Mouse (Mus musculus) hindbrain, embryonic 12.5 days (tissue): ENCODE results near the gene Nap1l5. TPM values are rescaled to one million over a fixed set of nuclear protein-coding genes. Genes with fewer than 3 reads are reported as not detected.

ENCODE experiments used
- ATAC-seq: fragments of 200-750 bp; cut with Nextera tagmentation; 2 replicates; pipeline ENCODE4 v1.8.0; 2017; ENCODE audit warnings: moderate TSS enrichment; ENCODE audit not compliant: low FRiP score
- H3K27ac ChIP-seq: fragments of 300-500 bp; sonication (generic); 2 replicates; pipeline ENCODE4 v1.5.1; 2016; ENCODE audit warnings: mild to moderate bottlenecking
- H3K27me3 ChIP-seq: fragments of 300-500 bp; sonication (generic); 2 replicates; pipeline ENCODE4 v1.6.1; 2016; ENCODE audit warnings: mild to moderate bottlenecking
- H3K36me3 ChIP-seq: fragments of 300-500 bp; sonication (generic); 2 replicates; pipeline ENCODE4 v1.6.1; 2016; ENCODE audit warnings: mild to moderate bottlenecking
- H3K4me1 ChIP-seq: fragments of 300-500 bp; sonication (generic); 2 replicates; pipeline ENCODE4 v1.6.1; 2016
- H3K4me2 ChIP-seq: fragments of 300-500 bp; sonication (generic); replicated peaks from 2 replicates; pipeline ENCODE4 v1.6.1; 2016; ENCODE audit warnings: mild to moderate bottlenecking
- H3K4me3 ChIP-seq: fragments of 300-500 bp; sonication (generic); 2 replicates; pipeline ENCODE4 v1.5.1; 2016; ENCODE audit warnings: mild to moderate bottlenecking
- H3K9ac ChIP-seq: fragments of 300-500 bp; sonication (generic); 2 replicates; pipeline ENCODE4 v1.6.1; 2016; ENCODE audit warnings: mild to moderate bottlenecking, moderate library complexity
- H3K9me3 ChIP-seq: fragments of 300-500 bp; sonication (generic); replicated peaks from 2 replicates; pipeline ENCODE4 v1.6.1; 2016; ENCODE audit warnings: mild to moderate bottlenecking
- WGBS: fragments of 180-500 bp; shearing (Covaris S2); methylation state at CpG from one replicate; pipeline ENCODE4 v1.1.7; 2016; 5-methylcytosine and 5-hydroxymethylcytosine counted together
- polyA plus RNA-seq: library from polyadenylated mRNA; unstranded; fragments of >200 nt; fragmentation: Nextera tagmentation; extraction: Ambion mirVana; gene quantifications from 2 replicates; pipeline ENCODE4 v1.2.1, GENCODE M21; 2016

Gene Nap1l5
- polyA plus RNA-seq, 1 experiment from 2014 or later, result 69.8 TPM

- no peak overlapping the region for H3K4me2 ChIP-seq
- H3K27ac ChIP-seq, result no peak overlapping the region
- H3K4me1 ChIP-seq, result peaks cover 19% of the 10 kb centered on the region
- no peaks in the 10 kb centered on the region for H3K9me3 ChIP-seq
- H3K4me3 ChIP-seq, result no peak overlapping the region
- H3K9ac ChIP-seq, result no peak overlapping the region
- no peaks in the 10 kb centered on the region for H3K36me3 ChIP-seq
- no peaks in the 10 kb centered on the region for H3K27me3 ChIP-seq
- no peak for ATAC-seq
- 85% methylated on average over 9 of the region's 9 CpGs for WGBS
These were observed 23.1 kb upstream of the Nap1l5 start for GRCm38 (mm10) chr6:58929911-58930431.

- no peak overlapping the region for H3K27ac ChIP-seq
- H3K36me3 ChIP-seq, result no peaks in the 10 kb centered on the region
- H3K9me3 ChIP-seq, result no peaks in the 10 kb centered on the region
- H3K4me2 ChIP-seq, result no peak overlapping the region
- ATAC-seq, result no peak
- no peaks in the 10 kb centered on the region for H3K27me3 ChIP-seq
- 70% methylated on average over 2 of the region's 2 CpGs for WGBS
- H3K4me1 ChIP-seq, result peaks cover 9% of the 10 kb centered on the region
- no peak overlapping the region for H3K9ac ChIP-seq
- no peak overlapping the region for H3K4me3 ChIP-seq
These were observed 21.0 kb upstream of the Nap1l5 start for GRCm38 (mm10) chr6:58927881-58928280.

GRCm38 (mm10) chr6:58922511-58922910 lies 15.6 kb upstream of the Nap1l5 start:
- H3K27ac ChIP-seq, result no peak overlapping the region
- H3K9me3 ChIP-seq, result no peaks in the 10 kb centered on the region
- no peaks in the 10 kb centered on the region for H3K4me1 ChIP-seq
- no peak for ATAC-seq
- WGBS, result 89% methylated on average over 5 of the region's 5 CpGs
- H3K36me3 ChIP-seq, result 0 out of 2 replicates have a peak, but pooled peaks cover 4% of the 10 kb centered on the region
- H3K9ac ChIP-seq, result no peak overlapping the region
- H3K4me3 ChIP-seq, result no peak overlapping the region
- no peaks in the 10 kb centered on the region for H3K27me3 ChIP-seq
- H3K4me2 ChIP-seq, result no peak overlapping the region

DNA sequence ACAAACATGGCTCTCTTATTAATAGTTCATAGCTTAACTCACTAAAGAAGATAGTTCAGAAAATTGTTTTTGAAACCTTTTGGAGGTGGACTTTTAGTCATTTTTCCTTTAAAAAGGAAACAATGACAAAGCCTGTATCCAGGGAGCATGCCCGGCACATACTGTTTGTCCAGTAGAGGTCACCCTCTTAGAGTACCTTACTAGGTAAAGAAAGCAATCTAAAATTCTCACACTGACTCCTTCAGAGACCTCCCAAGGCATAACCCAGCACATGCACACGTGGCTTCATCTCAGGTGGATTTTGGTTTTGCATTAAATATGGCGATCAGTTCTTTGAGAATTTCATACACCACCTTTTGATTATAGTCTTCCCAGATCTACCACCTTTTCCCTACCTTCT lies 14.7 kb upstream of the Nap1l5 start:
- Histone ChIP-seq H3K27me3 (no peaks in the 10 kb centered on the region), H3K4me1 (no peaks in the 10 kb centered on the region), H3K9me3 (no peaks in the 10 kb centered on the region), H3K4me3 (no peak overlapping the region), H3K9ac (no peak overlapping the region), H3K4me2 (no peak overlapping the region), H3K36me3 (0 out of 2 replicates have a peak, but pooled peaks cover 4% of the 10 kb centered on the region), H3K27ac (no peak overlapping the region)
- 48% methylated on average over 3 of the region's 3 CpGs for WGBS
- 0 out of 2 replicates have a peak, but pooled peaks have one; percentile 66 for ATAC-seq

DNA sequence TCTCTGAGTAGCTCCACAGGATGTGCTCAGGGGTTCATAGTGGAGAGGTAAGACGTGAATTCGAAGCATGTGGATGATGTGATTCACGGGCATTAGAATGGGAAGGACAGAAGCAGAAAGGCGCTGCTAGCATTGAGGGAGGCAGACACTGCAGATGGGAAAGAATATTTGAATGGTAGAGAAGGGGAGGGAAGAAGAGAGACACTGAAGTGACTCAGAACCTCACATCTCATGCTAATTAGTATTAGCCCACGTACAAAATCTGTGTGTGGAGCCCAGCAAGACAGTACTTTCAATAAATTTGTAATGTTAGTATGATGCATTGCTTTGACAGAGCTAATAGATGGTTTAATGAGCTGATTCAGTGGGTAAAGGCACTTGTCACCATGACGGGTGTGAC lies 13.9 kb upstream of the Nap1l5 start:
- no peaks in the 10 kb centered on the region for H3K27me3 ChIP-seq
- no peak overlapping the region for H3K9ac ChIP-seq
- no peak for ATAC-seq
- H3K4me1 ChIP-seq, result no peaks in the 10 kb centered on the region
- no peak overlapping the region for H3K27ac ChIP-seq
- H3K4me2 ChIP-seq, result no peak overlapping the region
- no peaks in the 10 kb centered on the region for H3K9me3 ChIP-seq
- H3K36me3 ChIP-seq, result peaks cover 4% of the 10 kb centered on the region; the same call in 1 of the 2 replicates
- H3K4me3 ChIP-seq, result no peak overlapping the region
- 84% methylated on average over 6 of the region's 6 CpGs for WGBS

DNA sequence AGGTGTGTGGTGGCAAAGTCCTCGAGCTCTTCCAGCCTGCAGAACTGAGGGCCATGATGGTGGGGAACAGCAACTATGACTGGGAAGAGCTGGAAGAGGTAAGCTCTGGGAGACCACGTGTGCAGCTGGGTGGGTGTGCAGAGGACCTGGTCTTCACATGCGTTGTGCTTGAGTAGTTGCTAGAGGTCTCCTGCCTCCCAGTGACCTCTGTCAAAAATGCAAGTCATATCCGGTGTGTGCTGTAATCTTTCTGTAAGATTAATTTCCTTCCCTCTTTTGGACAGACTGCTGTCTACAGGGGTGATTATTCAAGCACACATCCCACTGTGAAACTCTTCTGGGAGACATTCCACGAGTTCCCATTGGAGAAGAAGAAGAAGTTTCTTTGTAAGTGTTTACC lies 9.6 kb upstream of the Nap1l5 start:
- no peak overlapping the region for H3K4me3 ChIP-seq
- H3K4me1 ChIP-seq, result no peaks in the 10 kb centered on the region
- no peak for ATAC-seq
- no peak overlapping the region for H3K9ac ChIP-seq
- H3K9me3 ChIP-seq, result no peaks in the 10 kb centered on the region
- no peak overlapping the region for H3K4me2 ChIP-seq
- peaks cover 4% of the 10 kb centered on the region; the same call in 1 of the 2 replicates for H3K36me3 ChIP-seq
- H3K27me3 ChIP-seq, result no peaks in the 10 kb centered on the region
- no peak overlapping the region for H3K27ac ChIP-seq
- WGBS, result 75% methylated on average over 5 of the region's 5 CpGs

DNA sequence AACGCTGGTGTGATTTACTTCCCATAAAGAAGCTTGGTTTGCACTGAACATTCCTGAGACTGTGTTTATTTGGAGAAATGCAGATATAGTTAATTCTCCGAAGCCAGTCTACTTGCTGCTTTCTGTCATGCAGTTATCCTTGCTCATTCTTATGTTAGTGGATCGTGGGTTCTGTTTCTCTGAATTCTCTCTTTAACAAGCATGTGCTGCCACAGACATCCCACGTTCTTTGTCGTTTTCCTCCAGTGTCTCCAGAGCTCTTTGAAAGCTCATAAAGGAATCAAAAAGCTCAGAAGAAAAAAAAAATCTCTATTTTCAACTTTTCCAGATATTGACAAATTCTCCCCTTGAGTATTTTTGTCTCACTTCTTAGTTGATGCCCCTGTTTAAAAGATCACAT lies 7.1 kb upstream of the Nap1l5 start:
- no peak for ATAC-seq
- WGBS, result 76% methylated on average over 5 of the region's 5 CpGs
- no peaks in the 10 kb centered on the region for H3K27me3 ChIP-seq
- no peak overlapping the region for H3K9ac ChIP-seq
- H3K4me1 ChIP-seq, result no peaks in the 10 kb centered on the region
- no peak overlapping the region for H3K4me3 ChIP-seq
- H3K36me3 ChIP-seq, result no peaks in the 10 kb centered on the region; the same call in 1 of the 2 replicates
- H3K4me2 ChIP-seq, result no peak overlapping the region
- no peaks in the 10 kb centered on the region for H3K9me3 ChIP-seq
- H3K27ac ChIP-seq, result no peak overlapping the region

DNA sequence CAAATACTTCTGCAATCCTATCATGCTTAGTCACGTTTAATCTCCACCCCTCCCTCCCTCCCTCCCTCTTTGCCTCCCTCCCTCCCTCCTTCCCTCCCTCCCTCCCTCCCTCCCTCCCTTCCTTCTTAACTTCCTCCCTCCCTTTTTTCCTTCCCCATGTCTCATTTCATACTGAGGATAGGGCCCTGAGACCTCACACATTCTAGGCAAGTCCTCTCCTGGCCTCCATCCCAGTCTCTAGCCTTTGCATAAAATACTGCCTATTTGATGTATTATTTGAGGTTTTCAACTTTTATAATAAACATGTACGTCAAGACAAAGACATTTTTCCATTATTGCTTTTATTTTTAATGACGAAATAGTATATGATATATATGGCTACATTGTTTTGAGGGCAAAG lies 6.7 kb upstream of the Nap1l5 start:
- no peaks in the 10 kb centered on the region for H3K4me1 ChIP-seq
- H3K9me3 ChIP-seq, result no peaks in the 10 kb centered on the region
- no peak overlapping the region for H3K9ac ChIP-seq
- no peaks in the 10 kb centered on the region for H3K27me3 ChIP-seq
- no peak overlapping the region for H3K27ac ChIP-seq
- H3K4me2 ChIP-seq, result no peak overlapping the region
- ATAC-seq, result no peak
- H3K4me3 ChIP-seq, result no peak overlapping the region
- H3K36me3 ChIP-seq, result no peaks in the 10 kb centered on the region; the same call in 1 of the 2 replicates
- 91% methylated on average over 3 of the region's 3 CpGs for WGBS

- Histone ChIP-seq H3K4me2 (no peak overlapping the region), H3K27me3 (no peaks in the 10 kb centered on the region), H3K36me3 (no peaks in the 10 kb centered on the region; the same call in 1 of the 2 replicates), H3K4me3 (no peak overlapping the region), H3K9ac (no peak overlapping the region), H3K9me3 (no peaks in the 10 kb centered on the region), H3K4me1 (no peaks in the 10 kb centered on the region), H3K27ac (no peak overlapping the region)
- ATAC-seq, result no peak
- WGBS, result 74% methylated on average over 5 of the region's 5 CpGs
These were observed 6.0 kb upstream of the Nap1l5 start for GRCm38 (mm10) chr6:58912842-58913241.

DNA sequence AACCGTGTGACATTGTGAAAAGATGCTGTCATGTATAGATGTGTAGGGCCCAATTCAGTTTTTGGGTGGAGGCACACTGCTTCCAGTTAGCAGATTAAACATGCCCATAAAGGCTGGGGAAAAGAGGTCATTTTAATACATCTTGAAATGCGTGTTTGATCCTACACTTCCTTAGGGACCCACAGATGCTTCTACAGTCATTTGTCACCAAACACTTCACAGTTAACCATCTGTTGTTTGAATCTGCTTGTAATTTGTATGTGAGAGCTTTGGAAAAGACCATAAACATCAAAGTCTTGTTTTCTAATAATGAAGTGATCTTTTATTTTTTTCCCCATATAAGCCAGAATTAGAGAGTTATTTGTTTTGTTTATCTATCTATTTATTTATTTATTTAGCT lies 915 bp upstream of the Nap1l5 start:
- H3K27me3 ChIP-seq, result no peaks in the 10 kb centered on the region
- WGBS, result 67% methylated on average over 2 of the region's 2 CpGs
- H3K4me3 ChIP-seq, result no peak overlapping the region
- H3K27ac ChIP-seq, result no peak overlapping the region; the same call in 1 of the 2 replicates
- no peak overlapping the region for H3K9ac ChIP-seq
- H3K4me2 ChIP-seq, result no peak overlapping the region; the same call in 1 of the 2 replicates
- peaks cover 2% of the 10 kb centered on the region; the same call in 1 of the 2 replicates for H3K36me3 ChIP-seq
- peaks cover 4% of the 10 kb centered on the region; the same call in 1 of the 2 replicates for H3K4me1 ChIP-seq
- H3K9me3 ChIP-seq, result peaks cover 14% of the 10 kb centered on the region
- ATAC-seq, result no peak

- peaks cover 14% of the 10 kb centered on the region for H3K9me3 ChIP-seq
- peak overlapping the region; percentile 62 for H3K4me2 ChIP-seq
- H3K27me3 ChIP-seq, result no peaks in the 10 kb centered on the region
- ATAC-seq, result peak; percentile 7; the same call in 1 of the 2 replicates
- H3K4me1 ChIP-seq, result peaks cover 4% of the 10 kb centered on the region; the same call in 1 of the 2 replicates
- peak overlapping the region; percentile 64; the same call in 1 of the 2 replicates for H3K27ac ChIP-seq
- peak overlapping the region; percentile 51 for H3K4me3 ChIP-seq
- no peak overlapping the region for H3K9ac ChIP-seq
- 81% methylated on average over 8 of the region's 8 CpGs for WGBS
- H3K36me3 ChIP-seq, result peaks cover 2% of the 10 kb centered on the region; the same call in 1 of the 2 replicates
These were observed 460 bp upstream of the Nap1l5 start for GRCm38 (mm10) chr6:58907336-58907735.

DNA sequence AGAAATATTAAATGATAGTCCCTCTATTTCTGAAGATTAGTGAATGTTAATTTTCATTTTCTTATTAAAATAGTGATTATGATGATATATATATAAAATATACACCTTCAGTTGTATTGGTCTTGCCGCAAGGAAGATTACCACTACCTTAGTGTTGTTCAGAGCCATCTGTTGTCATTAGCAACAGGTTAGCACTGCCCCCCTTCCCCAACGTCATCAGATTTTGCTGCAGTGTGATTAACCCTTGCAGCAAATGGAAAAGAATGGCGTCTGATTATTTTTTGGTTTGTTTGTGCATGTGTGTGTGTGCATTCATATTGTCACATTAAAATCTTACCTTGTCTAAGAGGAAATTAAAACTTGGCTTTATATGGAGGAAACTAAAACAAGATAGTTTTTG lies 2.3 kb downstream of the Nap1l5 start:
- H3K36me3 ChIP-seq, result peaks cover 2% of the 10 kb centered on the region; the same call in 1 of the 2 replicates
- H3K9me3 ChIP-seq, result peaks cover 14% of the 10 kb centered on the region

GRCm38 (mm10) chr6:58903171-58903570 lies 3.7 kb downstream of the Nap1l5 start:
- peak; percentile 92 for ATAC-seq
- Histone ChIP-seq H3K27ac (peak overlapping the region; percentile 58), H3K4me1 (peaks cover 4% of the 10 kb centered on the region; the same call in 1 of the 2 replicates), H3K9me3 (peaks cover 14% of the 10 kb centered on the region), H3K9ac (no peak overlapping the region), H3K27me3 (no peaks in the 10 kb centered on the region), H3K4me2 (0 out of 2 replicates have a peak overlapping the region, but pooled peaks have one; percentile 19), H3K4me3 (no peak overlapping the region), H3K36me3 (peaks cover 2% of the 10 kb centered on the region; the same call in 1 of the 2 replicates)
- WGBS, result 27% methylated on average over 8 of the region's 8 CpGs

More for the DNA sequence above, 2.3 kb downstream of the Nap1l5 start:
- H3K9ac ChIP-seq, result no peak overlapping the region
- H3K27me3 ChIP-seq, result no peaks in the 10 kb centered on the region
- ATAC-seq, result no peak
- WGBS, result 46% methylated on average over 3 of the region's 3 CpGs
- no peak overlapping the region for H3K4me3 ChIP-seq
- peaks cover 4% of the 10 kb centered on the region; the same call in 1 of the 2 replicates for H3K4me1 ChIP-seq
- no peak overlapping the region for H3K4me2 ChIP-seq
- no peak overlapping the region for H3K27ac ChIP-seq
